Mouse (Mus musculus): ENCODE measurements around the gene Bcas1.

The Bcas1 gene

DNA sequence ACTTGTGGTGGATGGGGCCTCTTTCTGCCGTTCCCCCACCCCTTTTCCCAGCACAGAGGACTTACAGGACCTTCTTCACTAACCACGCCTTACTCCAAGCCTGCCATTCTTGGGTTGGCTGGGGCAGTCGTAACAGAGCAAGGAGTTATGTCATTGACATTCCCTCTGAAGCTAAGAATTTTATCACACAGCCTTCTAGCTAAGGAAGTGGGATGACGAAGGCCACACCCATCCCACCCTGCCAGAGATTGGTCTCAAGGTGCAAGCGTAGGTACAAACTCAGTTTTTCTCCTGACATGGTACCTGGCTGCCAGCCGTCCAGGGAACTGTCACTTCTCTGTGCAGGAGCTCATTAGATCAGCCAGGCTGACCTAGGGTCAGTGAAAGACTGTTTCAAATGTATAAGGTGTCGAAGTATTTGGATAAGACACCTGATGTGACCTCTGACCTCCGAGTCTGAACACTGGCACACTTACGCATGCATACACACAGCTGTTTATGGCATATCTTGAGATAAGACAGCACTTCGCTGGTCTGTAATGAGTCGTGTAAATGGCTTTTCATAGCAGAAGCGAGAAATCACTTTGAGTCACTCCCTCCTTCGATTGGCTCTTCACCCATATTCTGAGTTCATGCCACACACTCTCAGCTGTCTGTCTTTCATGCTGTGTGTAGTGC, 117.2 kb downstream of the Bcas1 start:
- no peak for DNase-seq (ENCODE audit: low read depth, low spot score)

DNA sequence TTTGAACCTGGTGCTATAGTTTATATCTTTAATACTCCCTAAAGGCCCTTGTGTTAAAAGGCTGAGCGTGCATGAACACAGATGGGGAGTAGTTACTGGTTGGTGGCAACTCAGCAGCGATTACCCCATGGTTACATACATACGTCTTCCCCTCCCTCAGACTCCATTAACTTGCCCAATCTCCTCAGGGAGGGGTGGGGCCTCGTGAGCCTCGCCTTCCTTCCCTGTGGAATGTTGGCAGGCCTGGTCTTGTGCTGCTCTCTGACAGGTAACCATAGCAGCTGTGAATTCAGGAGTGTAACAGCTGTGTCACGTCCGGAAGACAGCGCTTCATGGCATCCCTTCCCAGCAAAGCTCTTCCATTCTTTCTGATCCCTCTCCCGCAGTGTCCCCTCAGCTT, 118.7 kb downstream of the Bcas1 start:
- no peak for DNase-seq (ENCODE audit: low read depth, low spot score)

- no peak for DNase-seq (ENCODE audit: low read depth, low spot score)
Measured at GRCm38 (mm10) chr2:170308033-170308820, 119.4 kb downstream of the Bcas1 start.

DNA sequence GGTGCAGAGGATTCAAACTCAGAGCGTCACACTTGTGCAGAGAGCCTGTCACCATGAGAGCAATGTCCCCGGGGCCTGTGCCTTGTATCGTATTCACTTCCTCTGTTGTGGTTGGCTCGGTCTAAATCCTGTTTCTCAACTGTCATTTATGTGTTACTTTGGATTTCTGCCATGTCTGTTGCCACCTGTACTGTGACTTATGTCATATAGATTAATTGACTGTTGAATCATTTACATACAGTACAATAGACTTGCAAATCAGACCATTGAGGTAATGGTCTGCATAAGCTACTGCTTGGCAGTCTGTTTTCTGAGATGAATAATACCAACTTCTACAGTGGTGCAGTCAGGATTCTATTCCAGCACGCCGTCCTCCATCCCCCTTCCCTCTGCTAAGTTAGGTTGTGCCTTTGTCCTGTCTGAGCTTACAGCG, 120.0 kb downstream of the Bcas1 start:
- DNase-seq (ENCODE audit: low read depth, low spot score) = peak; percentile 28

DNA sequence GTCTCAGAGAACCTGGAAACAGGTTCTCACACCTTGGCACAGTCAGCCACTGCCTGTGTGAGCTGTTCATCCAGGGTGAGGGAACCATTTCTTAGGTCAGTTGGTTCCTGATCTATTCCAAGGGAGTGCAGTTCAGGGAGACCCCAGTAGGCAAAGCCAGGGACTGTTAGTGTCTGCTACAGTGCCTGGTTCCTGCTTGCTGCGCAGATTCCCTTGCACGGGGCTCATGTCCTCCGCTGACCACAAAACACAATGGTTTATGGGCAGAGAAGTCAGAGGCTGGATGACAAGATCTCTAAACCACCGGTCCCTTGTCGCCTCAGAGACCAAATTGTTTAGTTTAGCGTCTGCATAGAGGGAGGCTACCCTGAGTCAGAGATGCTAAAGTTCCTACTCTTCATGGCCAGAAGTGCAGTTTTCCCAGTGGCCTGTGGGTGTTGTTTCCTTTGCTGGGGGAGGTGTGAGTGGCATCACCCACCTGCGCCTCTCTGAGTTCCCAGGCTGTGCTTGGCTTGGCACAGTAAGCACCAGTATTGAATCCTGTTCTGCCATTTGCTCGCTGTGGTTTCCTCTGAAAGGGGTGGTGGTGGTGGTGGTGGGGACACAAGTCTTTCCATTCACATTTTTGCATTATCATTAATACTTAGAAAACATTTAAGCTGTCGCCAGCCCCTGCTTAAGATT, 120.9 kb downstream of the Bcas1 start:
- DNase-seq (ENCODE audit: low read depth, low spot score) = no peak

DNA sequence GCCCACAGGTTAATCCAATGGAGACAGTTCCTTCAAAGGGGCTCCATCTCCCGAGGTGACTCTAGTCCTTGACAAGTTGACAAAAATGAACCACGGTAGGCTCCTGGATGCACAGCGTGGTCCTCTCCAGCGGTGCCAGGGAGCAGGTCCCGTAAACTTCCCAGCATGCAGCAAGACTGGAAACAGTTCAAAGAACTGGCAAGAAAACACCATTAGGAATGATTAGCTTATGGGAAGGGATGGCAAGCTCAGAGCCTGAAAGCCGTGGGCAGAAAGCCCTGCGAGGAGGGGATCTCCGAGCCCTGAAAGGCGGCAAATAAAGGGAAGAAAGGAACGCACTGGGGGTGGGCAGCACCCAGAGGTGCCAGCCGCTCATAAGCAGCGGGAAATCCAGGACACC, 122.9 kb downstream of the Bcas1 start:
- DNase-seq (ENCODE audit: low read depth, low spot score) = no peak

DNA sequence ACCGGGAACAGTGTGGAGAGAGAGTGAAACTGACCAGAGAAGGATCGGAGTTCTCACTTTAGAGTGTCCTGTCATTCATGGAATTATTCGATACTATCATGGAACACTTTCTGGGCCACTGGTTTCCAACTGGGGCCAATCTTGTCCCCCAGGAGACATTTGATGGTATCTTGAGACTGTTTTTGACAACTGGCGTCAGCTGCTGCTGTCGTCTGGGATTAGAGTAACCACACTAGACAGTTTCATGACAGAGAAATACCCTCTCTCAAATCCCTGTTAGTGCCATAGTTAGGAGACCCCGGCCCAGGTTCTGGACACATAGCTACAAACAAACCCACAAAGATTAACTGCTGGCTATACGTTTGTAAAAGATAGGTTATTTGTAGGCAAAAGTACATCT, 124.0 kb downstream of the Bcas1 start:
- no peak for DNase-seq (ENCODE audit: low read depth, low spot score)

DNA sequence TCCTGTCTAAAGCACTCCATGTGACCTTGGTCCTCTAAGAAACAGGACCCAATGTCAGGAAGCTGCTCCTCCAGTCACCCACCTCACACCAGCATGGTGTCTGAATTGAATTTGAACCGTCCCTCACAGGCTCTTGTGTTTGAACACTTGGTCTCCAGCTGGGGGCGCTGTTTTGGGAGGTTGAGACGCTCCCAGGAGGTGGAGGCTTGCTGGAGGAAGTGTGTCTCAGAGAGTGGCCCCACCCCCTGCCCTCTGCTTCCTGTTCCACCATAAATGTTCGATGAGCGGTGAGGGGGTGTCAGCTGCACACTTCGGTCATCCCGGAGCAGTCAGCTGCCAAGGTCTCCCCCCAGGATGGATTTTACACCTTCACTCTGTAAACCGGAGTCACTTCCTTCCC, 124.8 kb downstream of the Bcas1 start:
- DNase-seq (ENCODE audit: low read depth, low spot score) = peak; percentile 22
